Comparison of ENCODE assay signal across 9 mouse cellular contexts in the genomic region with DNA sequence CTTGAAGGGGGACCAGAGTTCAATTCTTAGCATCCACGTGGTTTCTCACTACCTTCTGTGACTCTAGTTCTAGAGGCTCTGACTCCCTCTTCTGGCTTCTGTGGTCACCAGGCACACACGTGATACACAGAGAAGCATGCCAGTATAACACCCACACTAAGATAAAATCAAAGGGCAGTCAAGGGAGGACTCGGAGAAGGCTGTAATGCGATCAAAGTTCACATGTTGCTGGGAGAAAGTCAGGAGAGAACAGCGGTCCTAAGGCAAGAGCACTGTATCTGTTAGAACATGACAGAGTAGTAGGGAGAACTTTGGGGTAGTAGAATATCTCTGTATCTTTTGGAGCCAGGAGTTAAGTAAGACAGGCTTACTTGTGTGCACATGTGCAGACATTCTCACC.
DNase-seq lines count a peak whose midpoint lies in the region; ATAC-seq lines count a peak whose summit lies in the region.
"Had no signal": no experiment of that assay in that cellular context is flagged by ENCODE, and none has a peak within 500 bp of the region (broad histone marks: within the 10 kb centered on the region; RNA-seq: fewer than 3 reads in every experiment).

No protein-coding gene starts in this region.

- H3K4me3 ChIP-seq in heart, embryonic 13.5 days: no peak overlapping the region
- no peak overlapping the region for H3K4me3 ChIP-seq in heart, embryonic 10.5 days
- H3K4me3 ChIP-seq in liver, embryonic 16.5 days (ENCODE audit: low read depth, low read length): no peak overlapping the region
- no peak overlapping the region for H3K4me3 ChIP-seq in forebrain, embryonic 15.5 days
- no peak overlapping the region for H3K4me3 ChIP-seq in midbrain, embryonic 13.5 days (replicated peaks)

- no peaks in the 10 kb centered on the region for H3K27me3 ChIP-seq in heart, embryonic 13.5 days (replicated peaks)
- H3K27me3 ChIP-seq in heart, embryonic 10.5 days (ENCODE audit: insufficient read depth, poor library complexity, severe bottlenecking): no peaks in the 10 kb centered on the region
- H3K27me3 ChIP-seq in liver, embryonic 16.5 days (ENCODE audit: control insufficient read depth, insufficient read depth, low read depth, low read length): no peaks in the 10 kb centered on the region
- H3K27me3 ChIP-seq in forebrain, embryonic 15.5 days: no peaks in the 10 kb centered on the region
- H3K27me3 ChIP-seq in midbrain, embryonic 13.5 days: no peaks in the 10 kb centered on the region

- no peak for ATAC-seq in heart, embryonic 13.5 days (ENCODE audit: extremely low read depth, insufficient number of reproducible peaks, low FRiP score, low TSS enrichment)
- peak; percentile 36 for ATAC-seq in inflammation-experienced regulatory T-cells, adult 6 months
- 0 out of 2 replicates have a peak, but pooled peaks have one; percentile 45 for ATAC-seq in liver, embryonic 16.5 days (ENCODE audit: low read depth)
- ATAC-seq in forebrain, embryonic 15.5 days (replicated peaks): no peak
- ATAC-seq in midbrain, embryonic 13.5 days: no peak

- no peak for DNase-seq in heart, embryonic 10.5 days (ENCODE audit: low spot score)
- DNase-seq in CD4-positive, CD25-positive, alpha-beta regulatory T cell, adult 2 months (ENCODE audit: low read depth, low spot score): peak; percentile 61
- no peak for DNase-seq in right cerebral cortex, postnatal 25 days
- DNase-seq: lung, adult 2 months had no signal

- no peaks in the 10 kb centered on the region for H3K9me3 ChIP-seq in heart, embryonic 13.5 days
- no peaks in the 10 kb centered on the region for H3K9me3 ChIP-seq in heart, embryonic 10.5 days
- no peaks in the 10 kb centered on the region for H3K9me3 ChIP-seq in liver, embryonic 16.5 days (replicated peaks; ENCODE audit: control insufficient read depth, low read length)
- no peaks in the 10 kb centered on the region for H3K9me3 ChIP-seq in forebrain, embryonic 15.5 days
- H3K9me3 ChIP-seq in midbrain, embryonic 13.5 days: no peaks in the 10 kb centered on the region

- H3K27ac ChIP-seq in heart, embryonic 13.5 days (replicated peaks): peak overlapping the region; percentile 72
- no peak overlapping the region for H3K27ac ChIP-seq in heart, embryonic 10.5 days
- no peak overlapping the region for H3K27ac ChIP-seq in liver, embryonic 16.5 days (ENCODE audit: low read length)
- H3K27ac ChIP-seq in forebrain, embryonic 15.5 days (replicated peaks): no peak overlapping the region
- no peak overlapping the region for H3K27ac ChIP-seq in midbrain, embryonic 13.5 days

- no peaks in the 10 kb centered on the region for H3K36me3 ChIP-seq in heart, embryonic 13.5 days
- H3K36me3 ChIP-seq in heart, embryonic 10.5 days: no peaks in the 10 kb centered on the region
- no peaks in the 10 kb centered on the region for H3K36me3 ChIP-seq in liver, embryonic 16.5 days (ENCODE audit: control insufficient read depth, insufficient read depth)
- no peaks in the 10 kb centered on the region for H3K36me3 ChIP-seq in forebrain, embryonic 15.5 days
- no peaks in the 10 kb centered on the region for H3K36me3 ChIP-seq in midbrain, embryonic 13.5 days

- no peak overlapping the region for H3K4me2 ChIP-seq in heart, embryonic 13.5 days
- no peak overlapping the region for H3K4me2 ChIP-seq in liver, embryonic 16.5 days (ENCODE audit: low read depth, low read length)
- no peak overlapping the region for H3K4me2 ChIP-seq in forebrain, embryonic 15.5 days (replicated peaks)
- H3K4me2 ChIP-seq in midbrain, embryonic 13.5 days (replicated peaks): no peak overlapping the region

- 61% methylated on average over 5 of the region's 5 CpGs for WGBS in heart, embryonic 13.5 days
- WGBS in heart, embryonic 10.5 days: 75% methylated on average over 5 of the region's 5 CpGs
- 17% methylated on average over 5 of the region's 5 CpGs for WGBS in liver, embryonic 16.5 days (ENCODE audit: insufficient replicate concordance)
- WGBS in forebrain, embryonic 15.5 days: 93% methylated on average over 5 of the region's 5 CpGs
- 89% methylated on average over 5 of the region's 5 CpGs for WGBS in midbrain, embryonic 13.5 days

- H3K9ac ChIP-seq in heart, embryonic 13.5 days: no peak overlapping the region
- no peak overlapping the region for H3K9ac ChIP-seq in liver, embryonic 16.5 days (ENCODE audit: low read depth, low read length)
- H3K9ac ChIP-seq in forebrain, embryonic 15.5 days (replicated peaks): no peak overlapping the region
- no peak overlapping the region for H3K9ac ChIP-seq in midbrain, embryonic 13.5 days (replicated peaks)

- H3K4me1 ChIP-seq in heart, embryonic 13.5 days: peaks cover 63% of the 10 kb centered on the region
- H3K4me1 ChIP-seq in heart, embryonic 10.5 days: peaks cover 35% of the 10 kb centered on the region
- peaks cover 18% of the 10 kb centered on the region for H3K4me1 ChIP-seq in liver, embryonic 16.5 days (ENCODE audit: control insufficient read depth, low read depth, low read length)
- H3K4me1 ChIP-seq in forebrain, embryonic 15.5 days: peaks cover 5% of the 10 kb centered on the region; the same call in 1 of the 2 replicates
- peaks cover 10% of the 10 kb centered on the region for H3K4me1 ChIP-seq in midbrain, embryonic 13.5 days (replicated peaks)

Comparison
In these comparisons a context has a peak if more than half of its experiments do, and no peak if none do; other contexts are left out.
1. ATAC-seq: peak in inflammation-experienced regulatory T-cells, adult 6 months (single experiment) and liver, embryonic 16.5 days (single experiment); none in heart, embryonic 13.5 days (single experiment), forebrain, embryonic 15.5 days (single experiment) and midbrain, embryonic 13.5 days (single experiment).